Comparison of ENCODE assay signal across 21 mouse cellular contexts in genomic region chr5:21574386-21575209, GRCm38 (mm10). TPM values are rescaled to one million over a fixed set of nuclear protein-coding genes. Genes with fewer than 3 reads are reported as not detected.
DNase-seq lines count a peak whose midpoint lies in the region; ATAC-seq and TF ChIP-seq lines count a peak whose summit lies in the region.
"Had no signal": no experiment of that assay in that cellular context is flagged by ENCODE, and none has a peak within 500 bp of the region (broad histone marks: within the 10 kb centered on the region; RNA-seq: fewer than 3 reads in every experiment).

No protein-coding gene starts in this region.

- TF ChIP-seq EP300 in heart, adult 2 months (IDR thresholded peaks at IDR 0.05; ENCODE audit: insufficient read depth, low read depth, low read length): no peak

- H3K9ac ChIP-seq in heart, embryonic 15.5 days: no peak overlapping the region
- H3K9ac ChIP-seq in heart, adult 2 months (ENCODE audit: low read depth, low read length): no peak overlapping the region
- H3K9ac ChIP-seq in liver, embryonic 13.5 days: peak overlapping the region; percentile 7; the same call in 1 of the 2 replicates
- H3K9ac ChIP-seq: midbrain, embryonic 12.5 days had no signal

- no peak for TF ChIP-seq POLR2A in heart, adult 2 months (IDR thresholded peaks at IDR 0.05; ENCODE audit: insufficient read depth, low read depth, low read length)

- no peak for TF ChIP-seq CTCF in heart, adult 2 months (IDR thresholded peaks at IDR 0.05)

- DNase-seq in heart, adult 2 months: no peak
- DNase-seq in ZHBTc4 (ENCODE audit: low read depth, low spot score): peak; percentile 18
- peak; percentile 57 for DNase-seq in c-Kit-positive CD71-positive TER-119-positive erythroid progenitor cells, embryonic 14.5 days (ENCODE audit: low spot score)
- peak; percentile 52 for DNase-seq in liver, embryonic 13.5 days
- DNase-seq in left cerebral cortex, adult 9 months (ENCODE audit: low spot score in 2 of 2): no peak
- no peak for DNase-seq in thymus, postnatal 36 days
- DNase-seq in gastrocnemius, postnatal 4 days (ENCODE audit: low spot score in 2 of 2): no peak
- DNase-seq: adrenal gland, adult 8-10 months; cerebellum, adult 11 months; cerebellum, postnatal 25 days; kidney, adult 8-10 months; kidney, postnatal 36 days; layer of hippocampus, postnatal 36 days; lung, postnatal 10 days; thymus, postnatal 25 days had no signal

- intact Hi-C loops in heart, adult 2 months (cut with DNase I): no loop called here

- H3K4me2 ChIP-seq in heart, embryonic 15.5 days: peak overlapping the region; percentile 14
- H3K4me2 ChIP-seq in liver, embryonic 13.5 days: peak overlapping the region; percentile 48
- H3K4me2 ChIP-seq: midbrain, embryonic 12.5 days had no signal

- H3K36me3 ChIP-seq in heart, embryonic 15.5 days: no peaks in the 10 kb centered on the region
- H3K36me3 ChIP-seq in heart, adult 2 months (ENCODE audit: control insufficient read depth, insufficient read depth, low read length): no peaks in the 10 kb centered on the region
- H3K36me3 ChIP-seq in liver, embryonic 13.5 days: no peaks in the 10 kb centered on the region
- H3K36me3 ChIP-seq: embryonic facial prominence, embryonic 10.5 days; G1E; midbrain, embryonic 12.5 days had no signal

- no peaks in the 10 kb centered on the region for H3K9me3 ChIP-seq in heart, embryonic 15.5 days (replicated peaks)
- H3K9me3 ChIP-seq in liver, embryonic 13.5 days (replicated peaks): no peaks in the 10 kb centered on the region
- H3K9me3 ChIP-seq: embryonic facial prominence, embryonic 10.5 days; G1E; midbrain, embryonic 12.5 days had no signal

- H3K4me1 ChIP-seq in heart, embryonic 15.5 days (replicated peaks): no peaks in the 10 kb centered on the region; the same call in 1 of the 2 replicates
- no peaks in the 10 kb centered on the region for H3K4me1 ChIP-seq in heart, adult 2 months (ENCODE audit: control insufficient read depth, insufficient read depth, low read length)
- H3K4me1 ChIP-seq in liver, embryonic 13.5 days (replicated peaks): peaks cover 20% of the 10 kb centered on the region
- H3K4me1 ChIP-seq: embryonic facial prominence, embryonic 10.5 days; midbrain, embryonic 12.5 days had no signal

- no peak overlapping the region for H3K4me3 ChIP-seq in heart, embryonic 15.5 days
- H3K4me3 ChIP-seq in heart, adult 2 months: no peak overlapping the region
- peak overlapping the region; percentile 22; the same call in 1 of the 2 replicates for H3K4me3 ChIP-seq in liver, embryonic 13.5 days (replicated peaks)
- H3K4me3 ChIP-seq: embryonic facial prominence, embryonic 10.5 days; midbrain, embryonic 12.5 days; myocyte had no signal

- peak overlapping the region; percentile 32 for H3K27ac ChIP-seq in heart, embryonic 15.5 days
- no peak overlapping the region for H3K27ac ChIP-seq in heart, adult 2 months
- H3K27ac ChIP-seq in liver, embryonic 13.5 days: peak overlapping the region; percentile 81
- H3K27ac ChIP-seq: embryonic facial prominence, embryonic 10.5 days; midbrain, embryonic 12.5 days had no signal

- H3K27me3 ChIP-seq in heart, embryonic 15.5 days: no peaks in the 10 kb centered on the region
- H3K27me3 ChIP-seq in heart, adult 2 months (ENCODE audit: control insufficient read depth, insufficient read depth, low read length): no peaks in the 10 kb centered on the region
- H3K27me3 ChIP-seq in liver, embryonic 13.5 days: no peaks in the 10 kb centered on the region
- H3K27me3 ChIP-seq: midbrain, embryonic 12.5 days had no signal

- peak; percentile 64; the same call in 1 of the 2 replicates for ATAC-seq in heart, embryonic 15.5 days (replicated peaks; ENCODE audit: insufficient number of reproducible peaks, insufficient read depth, low FRiP score, low read depth)
- peak; percentile 89 for ATAC-seq in liver, embryonic 13.5 days (ENCODE audit: low read depth)

- WGBS in heart, embryonic 15.5 days: 42% methylated on average over 21 of the region's 21 CpGs
- WGBS in heart, adult 2 months: 64% methylated on average over 21 of the region's 21 CpGs
- WGBS in liver, embryonic 13.5 days (ENCODE audit: insufficient replicate concordance): 45% methylated on average over 21 of the region's 21 CpGs

- no peaks in the 10 kb centered on the region for H3K79me2 ChIP-seq in heart, adult 2 months (replicated peaks; ENCODE audit: control insufficient read depth, insufficient read depth, low read length)

RNA-seq across cellular contexts. Expression of gene Lrrc17, which starts 31.2 kb away (rescaled TPM):
- 23.9 and 35.3 TPM in 2 replicates for polyA plus RNA-seq in heart, embryonic 15.5 days (2015; fragmentation: Nextera tagmentation; extraction: Ambion mirVana)
- total RNA-seq in heart, adult 2 months (2021): 1 to 10 TPM; 2.0 to 3.1 TPM
- 2.7 and 4.7 TPM in 2 replicates for polyA plus RNA-seq in heart, adult 2 months (2012; rRNA removed)
- 2.4 and 2.5 TPM in 2 replicates for polyA plus RNA-seq in liver, embryonic 13.5 days (2015; fragmentation: Nextera tagmentation; extraction: Ambion mirVana)
- 10 to 100 TPM; 59.6 to 70.9 TPM for total RNA-seq in gastrocnemius, postnatal 4 days (2021)
- total RNA-seq: neutrophil, adult 5-6 weeks had no signal
- polyA plus RNA-seq: G1E had no signal

Comparison
In these comparisons a context has a peak if more than half of its experiments do, and no peak if none do; other contexts are left out.
1. DNase-seq: peak in ZHBTc4 (single experiment), c-Kit-positive CD71-positive TER-119-positive erythroid progenitor cells, embryonic 14.5 days (single experiment) and liver, embryonic 13.5 days (single experiment); none in heart, adult 2 months (0 of 2), left cerebral cortex, adult 9 months (0 of 2), thymus, postnatal 36 days (0 of 2) and gastrocnemius, postnatal 4 days (0 of 2).